Mouse (Mus musculus) embryonic stem cell, embryonic (primary cell): ENCODE measurements around the gene Rnf166.

Experiments used
- CTCF ChIA-PET, 4 experiments: fragments of 300-600 bp in 2 of 4; fragments of 350-600 bp in 2 of 4; sonication (Branson Sonifier 250); formaldehyde crosslinking; loops; one replicate each; lab custom pipeline; 2022; ENCODE audit warnings: inconsistent platforms in 2 of 4; lab: Charles Lee
- POLR2A ChIA-PET, 4 experiments: fragments of 300-600 bp in 2 of 4; fragments of 350-600 bp in 2 of 4; sonication (Branson Sonifier 250); formaldehyde crosslinking; loops; one replicate each; lab custom pipeline; 2022; ENCODE audit warnings: antibody characterized with exemption in 4 of 4, inconsistent platforms in 1 of 4; lab: Charles Lee

The Rnf166 gene

GRCm38 (mm10) chr8:122419881-122420555 lies 55.8 kb downstream of the Rnf166 start:
- POLR2A ChIA-PET, result interaction anchor here in 2 of 4 experiments (0.8 to 2.3 kb wide), 2 partner anchors 12 to 13 kb away, joined by 3 to 13 read pairs; partner anchors contain the start of gene Cyba (in 2 of the 2)
- CTCF ChIA-PET, result interaction anchor here in 1 of 4 experiments (0.7 kb wide), 1 partner anchor 11 kb away, joined by 3 read pairs; no protein-coding TSS in a partner anchor
